Mouse (Mus musculus) liver, embryonic 14.5 days (tissue): Measurements from ENCODE around the gene Ntm.

Source experiments
- CTCF ChIP-seq: IDR thresholded peaks from 2 replicates; pipeline ENCODE4 v1.5.1; 2016; ENCODE audit warnings: antibody characterized with exemption, low read depth, control low read depth
- EP300 ChIP-seq: IDR thresholded peaks from 2 replicates; pipeline ENCODE4 v1.6.1; 2016; ENCODE audit warnings: antibody characterized with exemption, low read depth

DNA sequence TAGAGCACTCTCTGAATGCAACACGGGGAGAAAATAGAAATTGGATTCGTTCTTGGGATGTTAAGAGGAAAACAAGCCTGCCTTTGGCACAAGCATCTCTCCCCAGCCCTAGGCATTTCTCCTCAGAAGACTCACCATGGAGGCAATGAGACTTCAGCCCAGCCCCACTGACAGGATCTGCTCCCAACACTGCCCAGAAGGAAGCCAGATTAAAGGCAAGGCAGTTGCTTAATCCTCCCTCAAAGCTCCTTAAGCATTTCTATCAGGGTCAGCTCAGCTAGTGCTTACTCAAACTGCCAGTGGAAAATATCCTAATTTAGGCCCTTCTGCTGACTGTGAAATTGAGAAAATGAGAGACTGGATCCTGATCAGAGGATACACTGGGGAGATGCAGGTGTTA is 443.8 kb downstream of the Ntm start:
- TF ChIP-seq CTCF (no peak), EP300 (no peak)
